In the genomic region with DNA sequence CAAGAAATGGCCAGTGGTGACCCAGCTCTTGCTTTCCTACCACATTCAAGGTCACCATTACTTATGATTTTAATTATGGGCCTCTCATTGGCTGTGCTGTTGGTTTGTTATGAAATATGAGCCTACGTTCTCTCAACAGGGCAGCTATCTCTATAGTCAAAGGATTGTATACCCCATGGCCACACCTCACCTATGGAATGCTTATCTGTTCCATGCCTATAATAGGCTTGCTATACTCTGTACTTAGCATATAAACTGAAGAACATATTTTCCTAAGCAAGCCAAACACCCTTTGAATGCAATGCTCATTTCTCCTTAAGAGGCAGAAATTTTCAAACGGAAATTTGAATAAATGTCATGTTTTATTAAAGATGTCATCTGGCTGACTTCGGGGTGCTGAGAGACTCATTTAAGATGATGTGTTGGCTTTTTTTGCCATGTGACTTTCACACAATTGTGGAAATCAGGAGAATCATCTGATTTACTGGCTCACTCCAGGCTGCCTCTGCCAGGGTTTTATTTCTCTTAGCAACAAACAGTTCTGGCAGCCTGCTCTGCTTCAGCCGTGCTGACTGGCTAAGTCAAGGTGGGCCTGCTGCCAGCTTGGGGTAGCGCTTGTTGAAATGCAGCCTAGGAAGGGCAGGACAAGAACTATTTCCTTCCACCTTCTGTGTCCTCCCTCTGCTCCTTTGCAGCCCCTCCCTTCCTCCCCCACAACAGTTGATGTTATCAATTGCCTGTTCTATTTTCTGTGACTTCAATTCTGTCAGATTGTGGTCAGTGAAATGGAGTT, we compare ENCODE assay signal across 9 mouse cellular contexts.
DNase-seq lines count a peak whose midpoint lies in the region; ATAC-seq and TF ChIP-seq lines count a peak whose summit lies in the region.
"Had no signal": no experiment of that assay in that cellular context is flagged by ENCODE, and none has a peak within 500 bp of the region (broad histone marks: within the 10 kb centered on the region; RNA-seq: fewer than 3 reads in every experiment).

No protein-coding gene starts in this region.

- no peak overlapping the region for H3K27ac ChIP-seq in liver, adult 2 months (replicated peaks; ENCODE audit: insufficient read depth, low read depth, low read length)
- H3K27ac ChIP-seq in liver, embryonic 12.5 days, result no peak overlapping the region
- H3K27ac ChIP-seq in cerebellum, adult 2 months (ENCODE audit: insufficient read depth, low read length), result no peak overlapping the region
- H3K27ac ChIP-seq in heart, adult 2 months, result peak overlapping the region; percentile 61

- no peaks in the 10 kb centered on the region for H3K36me3 ChIP-seq in liver, adult 2 months (ENCODE audit: control insufficient read depth, insufficient read depth, low read length)
- no peaks in the 10 kb centered on the region for H3K36me3 ChIP-seq in liver, embryonic 12.5 days
- H3K36me3 ChIP-seq in heart, adult 2 months (ENCODE audit: control insufficient read depth, insufficient read depth, low read length), result peaks cover 8% of the 10 kb centered on the region

- no peak overlapping the region for H3K9ac ChIP-seq in liver, adult 2 months (ENCODE audit: low read depth, low read length)
- H3K9ac ChIP-seq in liver, embryonic 12.5 days, result no peak overlapping the region
- no peak overlapping the region for H3K9ac ChIP-seq in heart, adult 2 months (ENCODE audit: low read depth, low read length)

- no peak for ATAC-seq in liver, embryonic 12.5 days
- ATAC-seq in erythroblast, adult 5-6 weeks (replicated peaks; ENCODE audit: low FRiP score, poor library complexity, severe bottlenecking), result no peak
- ATAC-seq: Patski had no signal

- TF ChIP-seq POLR2A in liver, adult 2 months (IDR thresholded peaks at IDR 0.05; ENCODE audit: extremely low read depth, insufficient read depth, low read length), result no peak
- TF ChIP-seq POLR2A in cerebellum, adult 2 months (IDR thresholded peaks at IDR 0.05; ENCODE audit: borderline replicate concordance, insufficient read depth, low read length), result no peak
- 0 out of 2 replicates have a peak, but pooled peaks have one; percentile 32 for TF ChIP-seq POLR2A in heart, adult 2 months (IDR thresholded peaks at IDR 0.05; ENCODE audit: insufficient read depth, low read depth, low read length)

- H3K4me3 ChIP-seq in liver, adult 2 months (ENCODE audit: insufficient read depth, low read depth, low read length), result no peak overlapping the region
- no peak overlapping the region for H3K4me3 ChIP-seq in liver, embryonic 12.5 days
- H3K4me3 ChIP-seq in cerebellum, adult 2 months (replicated peaks; ENCODE audit: insufficient read depth, low read depth, low read length), result no peak overlapping the region
- no peak overlapping the region for H3K4me3 ChIP-seq in heart, adult 2 months

- H3K4me1 ChIP-seq in liver, adult 2 months (ENCODE audit: control insufficient read depth, insufficient read depth, low read length), result no peaks in the 10 kb centered on the region
- H3K4me1 ChIP-seq in liver, embryonic 12.5 days, result no peaks in the 10 kb centered on the region
- peaks cover 6% of the 10 kb centered on the region; the same call in 1 of the 2 replicates for H3K4me1 ChIP-seq in cerebellum, adult 2 months (ENCODE audit: control insufficient read depth, insufficient read depth, low read length)
- H3K4me1 ChIP-seq in heart, adult 2 months (ENCODE audit: control insufficient read depth, insufficient read depth, low read length), result peaks cover 6% of the 10 kb centered on the region

- H3K27me3 ChIP-seq in liver, adult 2 months (ENCODE audit: control insufficient read depth, insufficient read depth, low read length), result no peaks in the 10 kb centered on the region
- H3K27me3 ChIP-seq in liver, embryonic 12.5 days (replicated peaks), result no peaks in the 10 kb centered on the region
- H3K27me3 ChIP-seq in cerebellum, adult 2 months (ENCODE audit: control insufficient read depth, insufficient read depth, low read length), result no peaks in the 10 kb centered on the region
- H3K27me3 ChIP-seq in heart, adult 2 months (ENCODE audit: control insufficient read depth, insufficient read depth, low read length), result no peaks in the 10 kb centered on the region
- H3K27me3 ChIP-seq: Patski had no signal

- no peaks in the 10 kb centered on the region for H3K79me2 ChIP-seq in liver, adult 2 months (ENCODE audit: control insufficient read depth, insufficient read depth, low read length)
- H3K79me2 ChIP-seq in heart, adult 2 months (replicated peaks; ENCODE audit: control insufficient read depth, insufficient read depth, low read length), result no peaks in the 10 kb centered on the region

- no peak for TF ChIP-seq CTCF in liver, adult 2 months (IDR thresholded peaks at IDR 0.05; ENCODE audit: low read depth, low read length)
- TF ChIP-seq CTCF in cerebellum, adult 2 months (IDR thresholded peaks at IDR 0.05; ENCODE audit: borderline replicate concordance, insufficient read depth, low read depth, low read length), result no peak
- TF ChIP-seq CTCF in heart, adult 2 months (IDR thresholded peaks at IDR 0.05), result no peak

- intact Hi-C loops in heart, adult 2 months (cut with DNase I), result loop anchor here (5.0 kb wide), 2 partner anchors 50 to 80 kb away; no protein-coding TSS in a partner anchor

- H3K4me2 ChIP-seq in liver, embryonic 12.5 days, result no peak overlapping the region

- 49% methylated on average over 5 of the region's 5 CpGs for WGBS in liver, adult 2 months
- WGBS in liver, embryonic 12.5 days (ENCODE audit: insufficient replicate concordance), result 48% methylated on average over 5 of the region's 5 CpGs
- 24% methylated on average over 5 of the region's 5 CpGs for WGBS in cerebellum, adult 2 months
- WGBS in heart, adult 2 months, result 23% methylated on average over 5 of the region's 5 CpGs

- DNase-seq in liver, adult 2 months (ENCODE audit: extremely low read depth, low read depth, low spot score), result peak; percentile 42
- peak; percentile 81 to 88 for DNase-seq in cerebellum, adult 2 months
- peak; percentile 82 to 90 for DNase-seq in heart, adult 2 months
- peak; percentile 90 to 95 for DNase-seq in layer of hippocampus, adult 18-20 months (ENCODE audit: low spot score in 2 of 2)
- DNase-seq in lung, postnatal 25 days (ENCODE audit: low spot score), result peak; percentile 90
- peak; percentile 44 for DNase-seq in testis, postnatal 14 days (ENCODE audit: low spot score)

- no peaks in the 10 kb centered on the region for H3K9me3 ChIP-seq in liver, embryonic 12.5 days (replicated peaks)

- TF ChIP-seq EP300 in heart, adult 2 months (IDR thresholded peaks at IDR 0.05; ENCODE audit: insufficient read depth, low read depth, low read length), result peak; percentile 95

Comparison
In these comparisons a context has a peak if more than half of its experiments do, and no peak if none do; other contexts are left out.
1. DNase-seq: peak in every context shown above with its lines; median percentile 92 in layer of hippocampus, adult 18-20 months; 90 in lung, postnatal 25 days; 86 in heart, adult 2 months; 84 in cerebellum, adult 2 months; 44 in testis, postnatal 14 days; 42 in liver, adult 2 months.